Mouse (Mus musculus) heart, embryonic 11.5 days (tissue): ENCODE measurements around the gene Apoa1. TPM values are rescaled to one million over a fixed set of nuclear protein-coding genes. Genes with fewer than 3 reads are reported as not detected.

ENCODE experiments used
- ATAC-seq: fragments of 200-750 bp; cut with Nextera tagmentation; replicated peaks from 2 replicates; pipeline ENCODE4 v1.8.0; 2017; ENCODE audit warnings: moderate library complexity; ENCODE audit not compliant: insufficient number of reproducible peaks, low FRiP score, low TSS enrichment
- H3K27ac ChIP-seq: fragments of 300-500 bp; sonication (generic); 2 replicates; pipeline ENCODE4 v1.5.1; 2014; ENCODE audit warnings: mild to moderate bottlenecking, low read depth, low read length
- H3K27me3 ChIP-seq: fragments of 300-500 bp; sonication (generic); 2 replicates; pipeline ENCODE4 v1.6.1; 2014; ENCODE audit warnings: mild to moderate bottlenecking, low read length, mixed read lengths; ENCODE audit not compliant: control insufficient read depth, insufficient read depth
- H3K36me3 ChIP-seq: fragments of 300-500 bp; sonication (generic); 2 replicates; pipeline ENCODE4 v1.6.1; 2014; ENCODE audit warnings: mild to moderate bottlenecking, low read length, moderate library complexity, mixed read lengths; ENCODE audit not compliant: control insufficient read depth, insufficient read depth
- H3K4me1 ChIP-seq: fragments of 300-500 bp; sonication (generic); 2 replicates; pipeline ENCODE4 v1.6.1; 2014; ENCODE audit warnings: low read length; ENCODE audit not compliant: control insufficient read depth, insufficient read depth
- H3K4me2 ChIP-seq: fragments of 300-500 bp; sonication (generic); 2 replicates; pipeline ENCODE4 v1.6.1; 2014; ENCODE audit warnings: mild to moderate bottlenecking, moderate library complexity
- H3K4me3 ChIP-seq: fragments of 300-500 bp; sonication (generic); 2 replicates; pipeline ENCODE4 v1.5.1; 2014; ENCODE audit warnings: low read depth, low read length
- H3K9ac ChIP-seq: fragments of 300-500 bp; sonication (generic); 2 replicates; pipeline ENCODE4 v1.6.1; 2014; ENCODE audit warnings: mild to moderate bottlenecking, low read depth, low read length, moderate library complexity
- H3K9me3 ChIP-seq: fragments of 300-500 bp; sonication (generic); replicated peaks from 2 replicates; pipeline ENCODE4 v1.6.1; 2016; ENCODE audit warnings: low read length; ENCODE audit not compliant: control insufficient read depth
- WGBS: fragments of 180-500 bp; shearing (Covaris S2); extraction: QIAGEN DNeasy Blood & Tissue Kit; methylation state at CpG from one replicate; pipeline ENCODE4 v1.1.7; 2014; ENCODE audit not compliant: insufficient replicate concordance; 5-methylcytosine and 5-hydroxymethylcytosine counted together
- polyA plus RNA-seq: library from polyadenylated mRNA; unstranded; fragments of >200 nt; fragmentation: Nextera tagmentation; extraction: Ambion mirVana; gene quantifications from 2 replicates; pipeline ENCODE4 v1.2.1, GENCODE M21; 2014

Apoa1 gene
- polyA plus RNA-seq, 1 experiment from 2014 or later: 29.6 TPM

DNA sequence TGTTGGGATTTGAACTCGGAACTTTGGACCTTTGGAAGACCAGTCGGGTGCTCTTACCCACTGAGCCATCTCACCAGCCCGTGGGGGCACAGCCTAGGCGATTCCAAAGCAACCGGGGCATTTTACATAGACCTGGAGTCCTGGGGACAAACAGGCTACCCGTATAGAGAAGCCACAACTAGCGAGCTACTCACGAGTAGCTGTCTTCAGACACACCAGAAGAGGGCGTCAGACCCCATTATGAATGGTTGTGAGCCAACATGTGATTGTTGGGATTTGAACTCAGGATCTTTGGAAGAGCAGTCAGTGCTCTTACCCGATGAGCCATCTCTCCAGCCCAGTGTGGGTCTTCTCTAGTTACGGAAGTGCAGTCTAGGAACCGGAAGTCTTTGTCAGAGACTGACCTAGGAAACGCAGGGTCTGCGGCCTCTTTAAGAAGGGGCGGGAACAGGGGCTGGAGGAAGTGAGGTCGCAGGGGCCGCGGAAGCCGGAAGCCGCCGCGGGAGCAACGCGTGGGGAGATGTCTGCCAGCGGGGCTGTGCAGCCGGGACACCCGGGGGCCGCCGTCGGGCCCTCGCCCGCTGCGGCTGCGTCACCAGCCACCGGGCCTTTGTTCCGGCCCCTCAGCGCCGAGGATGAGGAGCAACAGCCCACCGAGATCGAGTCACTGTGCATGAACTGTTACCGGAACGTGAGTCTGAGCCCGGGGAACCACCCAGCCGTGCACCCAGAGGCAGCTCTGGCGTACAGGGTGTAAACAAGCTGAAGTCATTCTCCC lies 44.5 kb downstream of the Apoa1 start, which contains the start of gene Zpr1:
TSS of gene Zpr1 (plus strand) at position 388 of the 778 bp plus-strand sequence.
- Histone ChIP-seq H3K4me1 (peaks cover 9% of the 10 kb centered on the region), H3K9ac (peak within 1 kb of the TSS; percentile 77), H3K4me2 (peak within 1 kb of the TSS; percentile 92), H3K36me3 (peaks cover 12% of the 10 kb centered on the region), H3K9me3 (no peaks in the 10 kb centered on the region), H3K27me3 (peaks cover 28% of the 10 kb centered on the region), H3K4me3 (peak within 1 kb of the TSS; percentile 95), H3K27ac (peak within 1 kb of the TSS; percentile 60)
- peak; percentile 82 for ATAC-seq
- WGBS: 4% methylated on average over 45 of the region's 45 CpGs

GRCm38 (mm10) chr9:46274494-46274893 lies 46.1 kb downstream of the Apoa1 start:
- WGBS: 70% methylated on average over 9 of the region's 9 CpGs
- no peak overlapping the region for H3K4me3 ChIP-seq

More at GRCm38 (mm10) chr9:46274494-46274893, 46.1 kb downstream of the Apoa1 start:
- Histone ChIP-seq H3K4me2 (no peak overlapping the region), H3K36me3 (peaks cover 15% of the 10 kb centered on the region), H3K9me3 (no peaks in the 10 kb centered on the region), H3K27me3 (peaks cover 14% of the 10 kb centered on the region), H3K27ac (no peak overlapping the region), H3K4me1 (peaks cover 9% of the 10 kb centered on the region), H3K9ac (no peak overlapping the region)
- no peak for ATAC-seq

Other genes with a start within 250 kb of the Apoa1 start
- gene Pafah1b2, start 215.9 kb upstream of the Apoa1 start, polyA plus RNA-seq: 155 and 163 TPM in 2 replicates
- 10.0 and 10.1 TPM in 2 replicates for gene Sik3, start 215.8 kb upstream of the Apoa1 start, polyA plus RNA-seq
- gene Apoc3, start 7.1 kb downstream of the Apoa1 start, polyA plus RNA-seq: not detected in 2 replicates
- not detected in 2 replicates for gene Apoa4, start 12.1 kb downstream of the Apoa1 start, polyA plus RNA-seq
- gene Apoa5, start 40.1 kb downstream of the Apoa1 start, polyA plus RNA-seq: not detected in 2 replicates
- gene Zpr1, start 44.5 kb downstream of the Apoa1 start, polyA plus RNA-seq: 41.2 and 46.4 TPM in 2 replicates
- gene Bud13, start 54.4 kb downstream of the Apoa1 start, polyA plus RNA-seq: 16.6 and 17.0 TPM in 2 replicates
- gene 4931429L15Rik, start 91.4 kb downstream of the Apoa1 start, polyA plus RNA-seq: not detected in 2 replicates